Mouse (Mus musculus) intestine, embryonic 15.5 days (tissue): ENCODE results near the gene Myh6. TPM values are rescaled to one million over a fixed set of nuclear protein-coding genes. Genes with fewer than 3 reads are reported as not detected.
A peak's percentile ranks its signal among the peaks of the same experiment; 100 is the strongest.

Source experiments
- microRNA counts: library from miRNA; unstranded; fragments of <30 nt; microRNA quantifications from one replicate; lab custom pipeline; 2016
- polyA plus RNA-seq: library from polyadenylated mRNA; unstranded; fragments of >200 nt; fragmentation: Nextera tagmentation; extraction: Ambion mirVana; gene quantifications from 2 replicates; pipeline ENCODE4 v1.2.1, GENCODE M21; 2015

The Myh6 gene
- polyA plus RNA-seq, 1 experiment from 2014 or later = 0.44 TPM

MicroRNAs encoded within 50 kb of the gene (microRNA counts, 519-probe panel; counts per million panel counts)
- microRNA mmu-miR-208a (lab: Ali Mortazavi, UCI) (97.1 counts per million, percentile 29 among the panel's probes with 10 or more counts), microRNA mmu-miR-208b (lab: Ali Mortazavi, UCI) (791 counts per million, percentile 30 among the panel's probes with 10 or more counts)

Other genes with a start within 250 kb of the Myh6 start
- gene Slc7a8, start 185.0 kb downstream of the Myh6 start, polyA plus RNA-seq = 30.9 and 33.0 TPM in 2 replicates
- not detected in 2 replicates for gene Rnf212b, start 152.8 kb downstream of the Myh6 start, polyA plus RNA-seq
- gene Homez, start 96.0 kb downstream of the Myh6 start, polyA plus RNA-seq = 6.2 and 6.9 TPM in 2 replicates
- gene Ppp1r3e, start 89.4 kb downstream of the Myh6 start, polyA plus RNA-seq = 2.3 TPM in 2 replicates
- 3.6 and 4.7 TPM in 2 replicates for gene Bcl2l2, start 83.5 kb downstream of the Myh6 start, polyA plus RNA-seq
- gene Gm20521, start 83.5 kb downstream of the Myh6 start, polyA plus RNA-seq = 0.34 and 0.35 TPM in 2 replicates
- 108 and 119 TPM in 2 replicates for gene Pabpn1, start 74.4 kb downstream of the Myh6 start, polyA plus RNA-seq
- 30.2 and 33.2 TPM in 2 replicates for gene Slc22a17, start 53.8 kb downstream of the Myh6 start, polyA plus RNA-seq
- 20.0 and 20.7 TPM in 2 replicates for gene Efs, start 40.8 kb downstream of the Myh6 start, polyA plus RNA-seq
- gene Il25, start 34.2 kb downstream of the Myh6 start, polyA plus RNA-seq = not detected in 2 replicates
- 2.2 and 2.3 TPM in 2 replicates for gene Cmtm5, start 30.7 kb downstream of the Myh6 start, polyA plus RNA-seq
- gene Gm17428, start 10.0 kb upstream of the Myh6 start, polyA plus RNA-seq = not detected in 2 replicates
- 0.83 and 1.6 TPM in 2 replicates for gene Myh7, start 27.7 kb upstream of the Myh6 start, polyA plus RNA-seq
- gene Ngdn, start 48.5 kb upstream of the Myh6 start, polyA plus RNA-seq = 83.1 and 84.9 TPM in 2 replicates
- gene Zfhx2, start 125.4 kb upstream of the Myh6 start, polyA plus RNA-seq = 3.8 and 4.4 TPM in 2 replicates
- gene Thtpa, start 127.9 kb upstream of the Myh6 start, polyA plus RNA-seq = 19.0 and 19.4 TPM in 2 replicates
- 71.9 and 73.9 TPM in 2 replicates for gene Ap1g2, start 139.7 kb upstream of the Myh6 start, polyA plus RNA-seq
- 1.6 and 1.7 TPM in 2 replicates for gene Jph4, start 150.0 kb upstream of the Myh6 start, polyA plus RNA-seq